Mouse (Mus musculus): Measurements from ENCODE around the gene Dop1a.
A peak's percentile ranks its signal among the peaks of the same experiment; 100 is the strongest.

Gene Dop1a

DNA sequence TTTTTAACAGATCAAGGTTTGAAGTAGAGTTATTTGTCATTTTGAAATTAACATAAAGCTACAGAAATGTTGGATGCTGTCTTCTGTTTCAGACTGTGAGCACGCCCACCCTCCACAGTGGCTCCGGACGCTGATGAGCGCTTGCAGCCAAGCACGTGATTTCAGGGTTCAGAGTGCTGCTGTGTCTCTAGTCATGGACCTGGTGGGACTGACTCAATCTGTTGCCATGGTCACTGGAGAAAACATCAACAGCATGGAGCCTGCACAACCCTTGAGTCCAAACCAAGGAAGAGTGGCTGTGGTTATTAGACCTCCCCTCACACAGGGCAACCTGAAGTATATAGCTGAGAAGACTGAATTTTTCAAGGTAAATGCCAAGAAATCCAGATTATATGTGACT, 46.8 kb downstream of the Dop1a start:
- DNase-seq = no peak

GRCm38 (mm10) chr9:86514390-86514789, 47.4 kb downstream of the Dop1a start:
- no peak for DNase-seq

GRCm38 (mm10) chr9:86514798-86515197, 47.8 kb downstream of the Dop1a start:
- no peak for DNase-seq

- no peak for DNase-seq
Observed at GRCm38 (mm10) chr9:86522335-86522734, 55.4 kb downstream of the Dop1a start.

DNA sequence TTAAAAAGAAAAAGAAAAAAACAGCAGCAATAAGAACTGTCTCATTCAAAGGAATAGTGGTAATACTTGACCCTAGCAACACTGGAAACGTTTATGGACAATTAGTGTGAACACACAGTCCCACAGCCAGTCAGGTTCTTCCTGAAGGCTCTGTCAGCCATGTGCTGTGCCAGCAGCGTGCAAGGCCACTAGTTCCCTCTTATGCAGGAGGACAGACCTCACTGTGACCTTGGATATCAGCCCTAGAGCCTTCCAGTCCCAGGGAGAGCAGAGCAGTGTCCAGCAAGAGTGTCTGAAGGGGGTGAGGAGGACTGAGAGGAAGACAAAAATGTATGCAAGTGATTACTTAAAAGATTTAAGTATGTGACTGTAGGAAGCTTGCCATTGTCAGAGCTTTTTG, 58.6 kb downstream of the Dop1a start:
- DNase-seq = no peak

DNA sequence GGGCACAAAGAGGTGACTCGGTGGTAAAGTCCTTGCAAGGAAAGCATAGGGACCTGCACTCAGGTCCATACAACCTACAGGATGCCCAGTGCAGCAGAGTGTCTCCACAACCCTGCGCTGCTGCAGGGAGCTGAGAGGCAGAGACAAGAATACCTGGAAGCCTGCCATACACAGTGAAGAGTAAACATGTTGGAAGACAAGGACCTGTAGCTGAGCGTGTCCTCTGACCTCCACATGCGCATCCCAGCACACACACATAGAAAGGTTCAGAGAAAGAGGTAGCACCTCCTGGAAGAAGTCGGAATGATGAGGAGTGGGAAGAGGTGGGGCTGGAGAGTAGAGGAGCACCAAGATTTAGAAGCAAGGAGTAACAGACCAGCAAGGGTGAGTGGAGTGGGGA, 67.1 kb downstream of the Dop1a start:
- DNase-seq = no peak

GRCm38 (mm10) chr9:86543451-86543850, 76.5 kb downstream of the Dop1a start:
- DNase-seq = no peak

GRCm38 (mm10) chr9:86544559-86544958, 77.6 kb downstream of the Dop1a start:
- no peak for DNase-seq

- no peak for DNase-seq
Observed at GRCm38 (mm10) chr9:86549637-86550162, 82.7 kb downstream of the Dop1a start.

GRCm38 (mm10) chr9:86550717-86551116, 83.8 kb downstream of the Dop1a start:
- no peak for DNase-seq

DNA sequence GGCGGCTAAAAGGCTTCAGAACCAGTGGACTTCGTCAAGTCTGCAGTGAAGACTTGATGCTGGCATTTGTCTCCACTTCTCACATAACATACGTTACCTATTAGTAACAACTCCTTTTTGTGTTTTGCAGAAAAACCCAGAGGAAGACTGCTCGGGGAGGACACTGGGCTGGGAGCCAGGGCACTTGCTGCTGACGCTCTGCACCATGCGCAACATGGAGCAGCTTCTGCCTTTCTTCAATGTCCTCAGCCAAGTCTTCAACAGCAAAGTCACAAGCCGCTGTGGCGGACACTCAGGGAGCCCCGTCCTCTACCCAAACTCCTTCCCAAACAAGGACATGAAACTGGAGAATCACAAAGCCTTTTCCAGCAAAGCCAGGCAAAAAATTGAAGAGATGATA, 86.9 kb downstream of the Dop1a start:
- no peak for DNase-seq

- no peak for DNase-seq
Observed at GRCm38 (mm10) chr9:86554641-86555040, 87.7 kb downstream of the Dop1a start.

DNA sequence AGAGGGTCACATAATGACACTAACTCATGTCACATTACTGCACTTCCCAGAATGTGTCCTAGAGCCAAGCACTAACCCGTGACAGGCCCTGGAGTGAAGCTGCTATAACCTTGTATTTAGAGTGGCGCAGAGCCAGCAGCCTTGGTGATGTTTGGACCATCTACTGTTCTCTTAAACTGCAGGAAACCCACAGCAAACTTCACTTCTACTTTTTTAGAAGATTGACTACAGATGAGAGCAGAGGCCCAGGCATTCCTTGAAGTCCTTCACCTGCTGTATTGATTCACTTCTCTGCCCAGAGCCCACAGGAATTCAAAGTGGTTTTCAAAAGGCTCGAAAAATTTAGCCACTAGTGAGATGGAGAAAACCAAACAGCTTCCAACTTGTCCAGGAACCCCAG, 93.6 kb downstream of the Dop1a start:
- no peak for DNase-seq

- DNase-seq = no peak
Observed at GRCm38 (mm10) chr9:86569314-86569910, 102.5 kb downstream of the Dop1a start.

GRCm38 (mm10) chr9:86570261-86570890, 103.4 kb downstream of the Dop1a start:
- no peak for DNase-seq

DNA sequence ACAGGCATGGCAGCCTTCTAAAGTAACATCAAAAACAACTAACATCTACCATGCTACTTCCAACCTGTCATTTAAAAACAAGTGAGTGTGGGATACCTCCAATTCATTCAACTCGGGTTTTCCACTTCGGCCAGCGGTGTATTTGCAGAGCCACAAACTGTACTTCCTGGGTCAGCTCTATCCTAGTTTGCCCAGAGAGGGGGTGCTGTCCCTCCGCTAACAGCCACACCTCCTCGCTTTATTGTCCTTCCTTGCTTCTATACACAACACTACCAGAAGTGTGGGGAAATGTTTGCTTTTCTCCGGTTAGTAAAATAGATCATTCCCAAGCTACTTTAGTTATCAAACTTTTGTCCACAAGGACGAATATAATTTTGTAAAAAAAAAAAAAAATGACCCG, 104.0 kb downstream of the Dop1a start:
- DNase-seq = no peak

GRCm38 (mm10) chr9:86571540-86572135, 104.7 kb downstream of the Dop1a start, which contains the start of the genes Pgm3 and Rwdd2a:
Gene Pgm3, minus strand, starts transcription at chr9:86571842.
Gene Rwdd2a, plus strand, starts transcription at chr9:86571991.
- DNase-seq = peak; percentile 99

DNA sequence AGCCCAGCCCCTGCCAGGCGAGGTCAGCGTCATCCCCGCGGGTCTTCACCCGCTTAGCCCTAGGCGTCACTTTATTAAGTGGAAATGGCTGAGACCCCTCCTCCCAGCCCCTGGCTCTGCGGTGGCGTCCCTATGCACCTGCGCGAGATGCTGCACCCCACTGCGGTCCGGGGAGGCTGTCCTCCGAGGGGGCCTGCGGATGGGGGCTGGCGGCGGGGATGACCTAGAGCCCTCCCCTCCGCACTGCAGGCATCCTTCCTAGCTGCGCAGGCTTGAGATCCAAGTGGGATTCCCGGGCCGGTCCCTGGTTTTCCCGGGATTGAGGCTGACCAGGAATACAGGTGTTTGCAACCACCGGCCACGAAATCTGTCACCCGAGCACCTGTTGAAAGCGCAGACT, 105.2 kb downstream of the Dop1a start:
- peak; percentile 73 for DNase-seq

DNA sequence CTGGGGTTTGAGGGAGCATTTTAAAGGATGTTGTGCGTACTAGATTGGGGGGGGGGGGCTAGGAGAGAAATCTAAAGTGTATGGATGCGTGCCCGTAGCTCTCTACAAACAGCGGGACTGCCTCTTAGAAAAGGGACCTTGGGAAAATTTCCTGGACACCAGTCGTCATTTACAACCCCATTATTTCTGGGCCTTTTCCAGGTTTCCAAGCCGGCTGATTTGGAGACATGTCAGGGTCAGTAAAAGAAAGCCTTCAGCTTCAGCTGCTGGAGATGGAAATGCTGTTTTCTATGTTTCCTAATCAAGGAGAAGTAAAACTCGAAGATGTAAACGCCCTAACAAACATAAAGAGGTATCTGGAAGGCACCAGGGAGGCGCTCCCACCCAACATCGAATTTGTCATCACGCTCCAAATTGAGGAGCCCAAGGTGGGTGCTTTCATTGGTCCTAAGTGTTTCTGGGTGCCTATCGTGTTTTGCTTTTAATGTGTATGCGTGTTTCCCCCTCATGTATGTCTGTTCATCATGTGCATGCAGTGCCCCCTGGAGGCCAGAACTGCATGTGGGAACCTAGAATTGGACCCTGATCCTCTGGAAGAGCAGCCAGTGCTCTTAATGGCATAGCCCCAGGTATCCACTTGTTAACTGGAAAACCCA, 105.8 kb downstream of the Dop1a start:
- DNase-seq = peak; percentile 95

GRCm38 (mm10) chr9:86573616-86574303, 106.8 kb downstream of the Dop1a start:
- no peak for DNase-seq

GRCm38 (mm10) chr9:86575178-86575577, 108.2 kb downstream of the Dop1a start:
- no peak for DNase-seq

DNA sequence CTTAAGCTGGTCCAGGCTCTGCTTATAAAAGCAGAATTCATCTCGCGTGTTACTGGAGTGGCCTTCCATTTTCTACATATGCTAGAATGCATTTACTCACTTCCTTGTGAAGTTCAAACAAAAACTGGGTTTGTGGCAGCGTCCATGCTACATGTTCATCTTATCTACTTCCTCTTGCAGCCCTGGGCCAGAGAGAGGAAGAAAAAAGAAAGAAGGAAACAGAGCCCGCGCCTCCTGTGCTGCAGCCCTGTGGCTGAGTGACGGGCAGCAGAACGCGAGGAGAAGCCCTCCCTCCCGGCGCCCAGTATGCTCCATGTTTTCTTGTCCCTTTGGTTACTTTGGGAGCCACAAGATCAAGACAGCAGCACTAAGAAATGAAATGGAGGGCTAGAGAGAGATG, 112.7 kb downstream of the Dop1a start:
- DNase-seq = peak; percentile 37

GRCm38 (mm10) chr9:86583740-86584139, 116.8 kb downstream of the Dop1a start:
- peak; percentile 81 for DNase-seq

All from thymus, postnatal 4 days (tissue).